Mouse (Mus musculus): ENCODE results near the gene Kctd18.

Gene Kctd18

DNA sequence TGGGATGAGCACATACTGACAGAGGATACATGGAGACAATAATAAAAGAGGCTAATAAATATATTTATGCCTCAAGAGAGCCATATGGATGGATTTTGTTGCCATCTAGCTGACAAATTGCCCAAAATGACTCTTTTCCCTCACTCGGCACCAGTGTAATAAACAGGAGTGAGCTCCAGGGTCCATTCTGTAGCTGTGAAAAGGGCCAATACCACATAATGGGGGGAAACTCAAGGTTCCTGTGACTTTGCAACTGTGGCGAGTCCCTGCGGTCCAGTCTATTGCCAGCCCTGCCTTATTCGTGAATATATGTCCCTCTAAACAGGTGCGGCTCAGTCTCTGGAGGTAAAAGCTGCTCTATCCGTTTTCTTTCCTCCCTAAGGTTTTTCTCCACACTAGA is 107.2 kb downstream of the Kctd18 start:
- DNase-seq (ENCODE audit: extremely low read depth, low read depth, low spot score): no peak

DNA sequence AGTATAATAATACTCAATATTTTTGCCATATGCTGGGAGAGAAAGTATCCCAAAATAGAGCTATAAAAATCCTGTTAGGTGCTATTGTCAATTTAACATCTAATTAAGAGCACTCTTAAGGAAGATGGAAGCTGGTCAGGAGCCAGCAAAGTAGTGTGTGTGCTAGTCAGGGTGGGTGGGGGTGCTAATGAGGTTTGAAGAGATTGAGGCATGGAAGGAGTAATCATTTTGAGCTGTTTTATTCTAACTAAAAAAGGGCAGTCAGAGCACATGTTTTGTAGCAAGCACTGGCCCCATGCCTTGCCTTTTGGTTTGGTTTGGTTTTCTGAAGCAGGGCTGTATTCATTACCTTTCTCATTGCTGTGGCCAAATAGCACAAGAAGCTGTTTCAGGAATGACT is 112.4 kb downstream of the Kctd18 start:
- no peak for DNase-seq (ENCODE audit: extremely low read depth, low read depth, low spot score)

DNA sequence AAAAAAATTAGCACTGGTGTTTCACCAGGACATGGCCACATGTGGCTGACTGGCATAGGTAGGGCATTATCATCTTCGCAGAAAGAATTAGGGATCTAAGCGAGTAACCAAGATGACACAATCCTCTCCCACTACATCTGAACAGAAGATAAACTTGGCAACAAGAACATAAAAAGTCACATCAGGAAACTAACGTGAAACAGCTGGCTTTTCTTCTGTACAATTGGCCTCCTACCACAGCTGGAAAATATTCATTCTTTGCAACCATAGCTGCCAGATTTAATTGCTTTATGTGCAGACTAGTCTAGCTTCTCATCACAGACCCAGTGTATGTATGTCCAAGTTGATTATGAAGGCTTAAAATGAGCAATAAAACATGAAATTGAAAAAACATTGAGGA is 112.8 kb downstream of the Kctd18 start:
- no peak for DNase-seq (ENCODE audit: extremely low read depth, low read depth, low spot score)

Measured in fat pad, adult 2 months (tissue).